Mouse (Mus musculus) splenic B cell, adult 2 months (primary cell): Measurements from ENCODE around the gene Rgs7bp.

Experiments used
- DNase-seq: peaks from one replicate; pipeline ENCODE4 v3.0.0-alpha.2; 2011; ENCODE audit warnings: low read depth, low spot score
- H3K27me3 ChIP-seq: 2 replicates; pipeline ENCODE4 v1.6.1; 2012; ENCODE audit warnings: mild to moderate bottlenecking, low read length, moderate library complexity, mixed read lengths; ENCODE audit not compliant: control insufficient read depth, poor library complexity, insufficient read depth, severe bottlenecking
- H3K36me3 ChIP-seq: 2 replicates; pipeline ENCODE4 v1.6.1; 2012; ENCODE audit warnings: mild to moderate bottlenecking, low read length, moderate library complexity, mixed read lengths; ENCODE audit not compliant: control insufficient read depth, poor library complexity, insufficient read depth, severe bottlenecking

Gene Rgs7bp

DNA sequence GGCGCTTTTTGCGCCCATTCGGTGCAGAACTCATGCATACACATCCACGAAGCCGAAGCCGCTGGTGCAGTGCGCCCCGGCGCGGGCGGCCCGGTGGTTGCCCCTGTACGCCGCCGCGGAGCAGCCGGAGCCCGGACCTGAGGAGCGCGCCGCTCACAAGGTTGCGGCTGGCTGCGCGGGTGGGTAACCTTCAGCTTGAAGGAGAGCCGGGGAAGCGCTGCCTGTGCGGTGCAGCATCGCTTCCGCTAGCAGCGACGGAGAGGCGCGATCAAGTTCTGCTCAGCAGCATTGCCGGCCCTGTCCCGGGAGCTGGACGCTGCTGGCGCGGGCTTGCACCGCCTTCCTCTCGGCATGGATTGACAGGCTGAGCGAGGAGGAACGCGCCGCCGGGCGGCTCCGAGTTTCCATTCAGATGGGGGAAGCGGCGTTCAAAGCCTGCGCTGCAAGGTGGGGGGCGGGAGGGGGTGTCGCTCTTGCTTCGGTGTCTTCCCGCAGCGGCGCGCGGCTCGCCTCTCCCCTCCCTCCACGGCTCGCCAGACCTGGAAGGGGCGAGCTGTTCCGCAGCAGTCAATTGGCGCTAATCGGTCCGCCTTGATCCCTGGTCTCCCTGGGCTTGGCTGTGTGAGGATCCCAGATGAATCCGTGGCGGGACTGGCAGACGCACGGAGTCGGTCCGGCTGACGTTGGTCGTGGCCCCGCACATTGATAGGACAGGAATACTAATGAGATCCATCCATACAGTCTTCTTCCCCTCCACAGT is at the start of gene Rgs7bp:
TSS of gene Rgs7bp (minus strand) at position 750 of the 760 bp plus-strand sequence.
- peak; percentile 54 for DNase-seq
- Histone ChIP-seq H3K27me3 (peaks cover 4% of the 10 kb centered on the region; the same call in 1 of the 2 replicates), H3K36me3 (no peaks in the 10 kb centered on the region)

DNA sequence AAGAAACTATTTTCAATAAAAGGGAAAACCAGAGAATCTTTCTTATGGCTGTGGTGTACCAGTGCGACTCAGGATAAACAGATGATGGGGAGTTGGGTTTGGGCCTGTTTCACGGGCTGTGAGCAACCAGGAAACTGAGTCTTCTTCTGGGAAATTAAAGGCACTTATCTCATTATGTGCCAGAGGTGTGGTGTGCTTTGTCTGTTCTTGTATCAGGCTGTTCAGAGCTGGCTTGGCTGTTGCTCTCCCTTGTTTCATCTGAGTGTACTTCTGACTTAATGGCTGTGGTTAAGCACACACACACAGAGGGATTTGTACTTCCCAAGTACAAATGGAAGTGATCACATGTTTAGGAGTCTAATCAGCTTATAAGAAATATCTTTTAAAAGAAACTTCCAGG is 49.7 kb upstream of the Rgs7bp start:
- DNase-seq, result no peak
- H3K36me3 ChIP-seq, result no peaks in the 10 kb centered on the region
- no peaks in the 10 kb centered on the region for H3K27me3 ChIP-seq

DNA sequence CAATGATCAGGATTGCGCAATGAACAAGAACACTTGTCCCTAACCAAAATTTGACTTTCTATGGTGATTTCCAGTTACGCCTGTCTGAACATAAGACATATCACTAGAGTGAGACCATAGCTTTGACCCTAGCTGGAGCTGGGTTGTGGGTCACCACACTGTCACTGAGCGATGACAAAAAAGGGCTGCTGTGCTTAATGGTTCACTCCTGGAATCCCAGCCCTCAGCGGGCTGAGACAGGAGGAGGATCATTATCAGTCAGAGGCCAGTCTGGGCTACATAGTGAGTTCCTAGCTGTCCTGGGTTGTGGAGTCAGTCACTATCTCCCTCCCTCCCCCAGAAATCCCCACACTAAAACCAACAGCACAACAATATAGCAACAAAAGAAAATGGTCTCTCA is 46.0 kb upstream of the Rgs7bp start:
- DNase-seq, result no peak
- Histone ChIP-seq H3K27me3 (no peaks in the 10 kb centered on the region), H3K36me3 (no peaks in the 10 kb centered on the region)

DNA sequence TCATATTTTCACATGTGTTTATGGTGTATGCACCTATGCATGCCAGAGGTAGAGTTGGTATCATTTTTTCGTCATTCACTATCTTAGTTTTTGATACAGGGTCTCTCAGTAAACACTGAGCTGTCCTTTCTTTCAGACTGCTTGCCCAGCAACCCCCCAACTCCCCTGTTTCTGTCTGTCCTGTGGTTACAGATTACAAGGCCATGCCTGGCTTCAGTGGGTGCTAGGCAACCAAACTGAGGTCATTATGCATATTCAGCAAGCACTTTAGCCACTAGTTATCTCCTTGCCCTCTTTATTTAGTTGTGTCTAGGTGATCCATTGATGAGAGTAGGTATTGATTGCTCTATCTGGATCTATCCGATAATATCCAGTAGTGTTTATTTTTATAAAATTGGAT is 41.6 kb upstream of the Rgs7bp start:
- Histone ChIP-seq H3K27me3 (no peaks in the 10 kb centered on the region), H3K36me3 (no peaks in the 10 kb centered on the region)
- DNase-seq, result no peak

DNA sequence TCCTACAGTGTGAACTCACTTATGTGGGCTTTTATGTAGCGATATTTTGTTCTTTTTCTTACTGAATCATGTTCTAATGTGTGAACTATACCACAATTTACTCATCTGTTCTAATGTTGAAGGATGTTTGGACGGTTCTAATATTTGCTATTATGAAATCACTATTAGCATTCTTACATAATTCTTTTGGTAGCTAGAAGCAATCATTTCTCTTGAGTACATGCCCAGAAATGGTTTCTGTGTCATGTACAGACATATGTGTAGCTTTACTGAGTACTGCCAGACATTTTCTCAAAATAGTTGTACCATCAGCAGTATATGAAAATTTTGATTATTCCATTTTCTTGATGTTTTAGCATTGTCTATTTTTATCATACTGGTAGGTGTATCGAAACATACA is 34.5 kb upstream of the Rgs7bp start:
- DNase-seq, result no peak
- Histone ChIP-seq H3K36me3 (no peaks in the 10 kb centered on the region), H3K27me3 (no peaks in the 10 kb centered on the region)

DNA sequence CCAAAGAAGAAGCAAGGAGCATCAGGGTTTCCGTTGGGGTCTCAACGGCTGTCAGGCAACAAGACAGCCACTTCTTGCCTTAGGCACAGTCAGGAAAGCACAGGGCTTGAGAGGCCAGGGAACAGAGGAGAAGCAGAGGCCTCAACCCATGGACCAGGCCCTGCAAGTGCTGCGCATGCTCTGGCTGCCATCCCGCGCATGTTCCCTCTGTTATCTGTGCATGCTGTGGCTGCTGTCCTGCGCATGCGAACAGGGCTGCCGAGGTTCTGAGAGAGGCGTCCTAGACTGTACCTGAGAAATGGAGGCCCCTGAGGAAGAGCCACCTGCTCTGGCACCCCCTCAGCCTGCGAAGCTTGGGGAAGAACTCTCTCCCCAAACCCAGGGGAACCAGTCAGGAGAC is 27.1 kb upstream of the Rgs7bp start, which contains the start of gene 4933425L06Rik:
TSS of gene 4933425L06Rik (plus strand) at position 261 of the 400 bp plus-strand sequence.
- no peaks in the 10 kb centered on the region for H3K27me3 ChIP-seq
- no peak for DNase-seq
- no peaks in the 10 kb centered on the region for H3K36me3 ChIP-seq

DNA sequence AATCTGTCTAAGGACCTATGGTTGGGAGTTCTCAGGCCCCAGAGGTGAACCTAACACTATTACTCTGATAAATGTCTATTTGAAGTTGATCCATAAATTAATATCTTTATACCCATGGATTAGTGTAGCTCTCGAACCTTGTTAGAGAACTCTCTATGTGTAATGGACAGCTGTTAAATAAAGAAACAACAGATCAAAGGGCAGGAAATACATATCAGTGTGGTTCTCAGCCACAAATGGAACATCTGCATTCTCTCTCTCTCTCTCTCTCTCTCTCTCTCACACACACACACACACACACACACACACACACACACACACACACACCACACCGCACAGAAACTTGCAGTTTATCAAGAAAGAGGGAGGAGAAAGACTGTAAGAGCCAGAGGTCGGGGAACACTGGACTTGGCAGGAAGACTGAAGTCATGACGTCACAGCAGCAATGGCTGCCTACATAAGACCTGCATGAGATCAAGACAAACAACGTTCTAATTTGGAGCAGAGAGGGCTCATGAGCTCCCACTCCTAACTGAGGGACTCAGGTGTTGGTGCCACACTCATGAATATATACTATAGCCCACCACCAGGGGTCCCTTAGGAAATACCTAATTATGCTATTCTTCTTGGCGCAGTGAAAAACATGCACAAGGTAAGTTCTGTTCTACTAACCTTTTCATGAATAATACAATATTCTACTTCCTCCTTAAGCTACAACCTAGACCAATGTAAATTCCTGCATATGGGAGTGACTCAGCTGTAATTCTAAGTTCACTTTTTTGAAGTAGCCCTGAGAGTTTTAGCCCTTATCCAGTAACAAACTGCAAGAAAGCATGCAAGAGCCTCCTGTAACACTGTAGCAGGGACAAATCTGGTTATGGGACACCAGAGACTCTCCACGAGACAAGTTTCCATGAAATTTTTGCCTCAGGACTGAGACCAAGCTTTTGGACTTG is 12.4 kb upstream of the Rgs7bp start:
- H3K27me3 ChIP-seq, result no peaks in the 10 kb centered on the region

DNA sequence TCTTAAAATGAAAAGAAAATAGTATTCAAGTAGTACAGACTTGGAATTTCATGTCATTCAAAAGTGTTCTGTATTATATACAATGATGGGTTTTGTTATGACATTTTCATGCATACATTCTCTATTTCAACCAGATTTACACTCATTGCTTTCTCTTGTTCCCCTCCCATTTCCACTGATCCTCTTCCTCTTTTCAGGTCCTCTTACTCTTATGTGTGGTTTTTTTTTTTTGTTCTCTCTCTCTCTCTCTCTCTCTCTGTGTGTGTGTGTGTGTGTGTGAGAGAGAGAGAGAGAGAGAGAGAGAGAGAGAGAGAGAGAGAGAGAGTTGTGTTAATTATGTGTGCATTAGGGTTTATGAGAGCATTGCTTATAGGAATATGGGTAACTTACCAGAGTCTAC is 11.4 kb upstream of the Rgs7bp start:
- peak; percentile 12 for DNase-seq
- Histone ChIP-seq H3K27me3 (no peaks in the 10 kb centered on the region), H3K36me3 (no peaks in the 10 kb centered on the region)

More for the DNA sequence above, 12.4 kb upstream of the Rgs7bp start:
- H3K36me3 ChIP-seq, result no peaks in the 10 kb centered on the region
- DNase-seq, result peak; percentile 20

DNA sequence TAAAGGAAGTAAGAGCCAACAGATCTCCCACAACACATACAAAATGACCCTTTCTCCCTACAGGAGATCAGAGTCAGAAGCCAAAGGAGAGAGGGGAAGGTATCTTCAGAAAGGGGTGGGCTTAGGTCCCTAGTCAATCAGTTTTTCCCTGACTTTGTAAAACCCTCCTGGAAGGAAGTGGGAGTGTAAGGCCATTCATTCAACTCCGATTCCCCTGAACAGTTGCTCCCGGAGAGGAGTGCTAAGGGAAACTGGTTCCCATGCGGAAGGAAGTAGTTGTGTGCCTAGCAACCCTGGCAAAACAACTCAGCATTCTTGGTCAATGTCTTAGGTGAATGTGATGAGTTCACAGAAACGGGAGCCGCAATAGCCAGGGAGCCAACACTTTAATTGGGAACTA is 644 bp upstream of the Rgs7bp start:
- no peak for DNase-seq
- no peaks in the 10 kb centered on the region for H3K36me3 ChIP-seq
- H3K27me3 ChIP-seq, result peaks cover 4% of the 10 kb centered on the region; the same call in 1 of the 2 replicates

DNA sequence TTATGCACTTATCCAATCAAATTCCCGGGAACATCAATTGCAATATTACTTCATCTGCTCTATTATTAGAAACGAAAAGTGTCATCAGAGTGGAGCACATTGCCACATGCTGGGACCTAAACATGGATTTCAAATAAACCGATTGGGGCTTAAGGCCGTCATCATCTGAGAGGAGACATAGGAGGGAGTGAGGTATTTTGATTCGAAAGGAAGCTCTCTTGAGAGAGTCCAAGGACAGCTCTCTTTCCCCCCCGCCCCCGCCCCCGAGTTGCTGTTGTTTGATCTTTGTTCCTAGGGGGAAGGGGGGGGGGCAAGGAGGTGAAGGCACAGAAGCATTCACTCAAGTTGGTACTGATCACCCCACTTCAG is 195 bp upstream of the Rgs7bp start:
- Histone ChIP-seq H3K27me3 (peaks cover 4% of the 10 kb centered on the region; the same call in 1 of the 2 replicates), H3K36me3 (no peaks in the 10 kb centered on the region)
- DNase-seq, result no peak

DNA sequence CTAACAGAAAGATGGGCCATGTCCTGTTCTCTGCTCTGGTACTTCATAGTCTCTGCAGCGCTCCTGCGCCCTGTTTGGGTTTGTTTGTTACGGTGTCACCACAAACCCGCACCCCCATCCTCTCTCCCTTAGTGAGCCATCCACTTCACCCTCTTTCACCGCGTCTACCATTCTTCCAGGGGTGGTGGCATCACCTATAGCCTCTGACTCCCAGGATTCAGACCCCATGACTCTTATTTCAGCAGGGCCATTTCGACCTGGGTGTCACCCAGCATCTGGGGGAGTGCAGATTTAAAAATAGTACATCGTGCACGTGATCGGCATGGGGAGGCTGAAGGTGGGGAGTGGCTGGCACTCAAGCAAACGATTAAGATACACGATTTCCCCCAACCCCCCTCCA is 1.1 kb downstream of the Rgs7bp start:
- DNase-seq, result peak; percentile 9
- peaks cover 4% of the 10 kb centered on the region; the same call in 1 of the 2 replicates for H3K27me3 ChIP-seq
- no peaks in the 10 kb centered on the region for H3K36me3 ChIP-seq

DNA sequence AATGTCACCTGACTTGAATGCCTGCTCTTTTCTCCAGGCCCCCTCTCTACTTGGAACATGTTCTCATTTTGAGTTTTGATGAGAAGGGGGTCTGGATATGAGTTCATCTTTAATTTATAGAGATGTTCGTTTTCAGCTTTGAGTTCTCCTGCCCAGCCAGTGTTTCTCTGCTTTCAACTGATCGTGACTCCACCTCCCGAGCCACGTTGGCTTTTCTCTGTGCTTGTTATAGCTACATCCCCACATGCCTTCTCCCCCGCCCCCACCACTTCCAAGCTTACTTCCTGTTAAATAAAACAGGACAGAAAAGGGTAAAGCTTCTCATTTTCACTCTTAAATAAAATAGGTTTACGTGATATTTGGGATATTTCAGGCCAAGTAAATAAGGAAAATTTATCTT is 3.3 kb downstream of the Rgs7bp start:
- H3K36me3 ChIP-seq, result no peaks in the 10 kb centered on the region
- no peak for DNase-seq
- H3K27me3 ChIP-seq, result peaks cover 4% of the 10 kb centered on the region; the same call in 1 of the 2 replicates

DNA sequence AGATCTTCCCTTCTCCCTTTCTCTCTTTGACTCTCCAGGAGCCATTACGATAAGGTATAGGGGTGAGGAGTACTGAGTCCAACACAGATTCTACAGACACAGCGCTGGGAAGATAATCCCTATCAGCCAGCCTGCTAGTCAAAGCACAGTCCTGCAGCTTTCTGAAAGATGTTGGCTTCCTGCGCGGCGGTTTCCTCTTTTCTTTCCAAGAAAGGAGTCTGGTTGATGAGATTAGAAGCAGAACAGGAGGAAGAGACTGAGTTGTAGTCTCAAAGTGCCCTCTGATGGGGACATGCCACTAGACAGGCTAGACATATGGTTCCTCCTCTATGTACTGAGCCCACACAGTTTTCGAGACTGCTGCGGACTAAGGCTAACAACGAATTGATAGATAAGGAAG is 6.1 kb downstream of the Rgs7bp start:
- Histone ChIP-seq H3K27me3 (peaks cover 2% of the 10 kb centered on the region; the same call in 1 of the 2 replicates), H3K36me3 (no peaks in the 10 kb centered on the region)
- peak; percentile 1 for DNase-seq

DNA sequence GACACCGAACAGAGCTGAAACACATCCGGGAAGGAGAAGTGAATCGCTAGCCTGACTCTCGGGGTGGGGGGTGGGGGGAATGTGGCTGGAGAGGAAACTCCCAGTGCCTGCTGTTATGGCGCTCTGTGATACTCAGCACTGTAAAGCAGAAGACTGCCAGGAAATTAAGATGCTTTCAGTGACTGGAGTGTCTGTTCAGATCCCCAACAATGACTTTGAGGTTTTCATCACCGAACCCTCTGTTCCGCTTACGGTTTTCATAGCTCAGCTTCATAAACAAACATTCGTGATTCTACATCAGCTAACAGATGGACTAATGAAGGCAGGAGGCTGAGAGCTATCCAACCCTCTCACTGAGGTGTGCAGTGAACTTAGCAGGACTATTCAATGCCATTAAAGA is 7.4 kb downstream of the Rgs7bp start:
- H3K36me3 ChIP-seq, result no peaks in the 10 kb centered on the region
- H3K27me3 ChIP-seq, result no peaks in the 10 kb centered on the region
- DNase-seq, result peak; percentile 16

DNA sequence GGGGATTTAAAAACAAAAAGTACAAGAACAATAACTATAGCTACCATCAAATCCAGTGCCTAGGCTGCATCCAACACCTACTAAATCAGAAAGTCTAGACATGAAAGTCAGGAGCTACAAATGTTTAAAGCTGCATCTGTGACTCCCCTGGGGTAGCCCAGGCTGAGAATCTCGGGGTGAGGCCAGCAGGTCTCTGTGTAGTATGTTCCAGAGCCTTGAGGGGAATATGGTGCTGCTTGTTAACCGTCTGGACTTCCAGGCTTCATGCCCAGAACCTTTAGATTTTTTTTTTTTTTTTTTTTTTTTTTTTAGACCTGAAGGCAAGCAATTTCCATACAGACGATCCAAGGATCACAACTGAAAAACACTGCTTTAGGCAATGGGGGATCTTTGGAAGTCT is 10.8 kb downstream of the Rgs7bp start:
- no peak for DNase-seq
- no peaks in the 10 kb centered on the region for H3K36me3 ChIP-seq
- H3K27me3 ChIP-seq, result no peaks in the 10 kb centered on the region
